Mouse (Mus musculus): Measurements from ENCODE around the gene Gpr4. TPM values are rescaled to one million over a fixed set of nuclear protein-coding genes. Genes with fewer than 3 reads are reported as not detected.
A peak's percentile ranks its signal among the peaks of the same experiment; 100 is the strongest.

Gpr4 gene
- total RNA-seq, 2 experiments from 2014 or later = 5.5 to 7.1 TPM

DNA sequence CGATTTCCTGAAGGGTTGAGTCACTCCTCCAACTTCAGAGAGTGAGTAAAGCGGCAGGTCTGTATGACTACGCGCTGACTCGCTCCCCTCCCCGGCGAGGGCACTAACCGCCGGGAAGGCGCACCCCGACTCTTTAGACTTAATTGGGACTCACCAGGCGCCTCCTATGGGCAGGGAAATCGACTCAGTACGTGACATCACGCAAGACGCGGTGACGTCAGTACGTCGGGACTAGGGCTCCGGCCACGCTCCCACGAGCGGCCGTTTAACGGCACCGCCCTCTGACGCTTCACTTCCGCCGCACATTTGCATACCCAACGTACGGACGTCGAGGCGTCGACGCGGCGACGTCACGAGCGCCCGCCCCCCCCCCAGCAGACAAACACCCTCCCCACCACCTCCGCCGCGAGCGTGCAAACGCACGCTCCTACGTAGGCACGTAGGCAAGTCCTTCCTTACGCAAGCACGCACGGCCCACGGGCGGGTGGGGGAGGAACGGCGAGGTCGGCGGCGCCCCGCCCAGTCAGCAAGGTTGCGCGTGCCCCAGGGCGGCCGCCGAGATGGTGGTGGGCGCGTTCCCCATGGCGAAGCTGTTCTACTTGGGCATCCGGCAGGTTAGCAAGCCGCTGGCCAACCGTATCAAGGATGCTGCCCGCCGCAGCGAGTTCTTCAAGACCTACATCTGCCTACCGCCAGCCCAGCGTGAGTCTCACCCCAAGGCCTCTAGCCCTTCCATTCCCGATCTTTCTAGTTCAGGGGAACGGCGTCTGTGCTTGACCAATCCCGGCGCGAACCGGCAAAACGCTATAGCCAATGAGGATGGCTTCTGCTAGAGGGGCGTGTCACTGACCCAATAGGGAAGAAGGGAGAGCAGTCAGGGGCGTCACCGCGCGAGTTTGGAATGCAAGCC, 15.8 kb downstream of the Gpr4 start, which contains the start of gene Opa3:
TSS of gene Opa3 (plus strand) at position 452 of the 910 bp plus-strand sequence.
- peak; percentile 99 to 100 for DNase-seq

DNA sequence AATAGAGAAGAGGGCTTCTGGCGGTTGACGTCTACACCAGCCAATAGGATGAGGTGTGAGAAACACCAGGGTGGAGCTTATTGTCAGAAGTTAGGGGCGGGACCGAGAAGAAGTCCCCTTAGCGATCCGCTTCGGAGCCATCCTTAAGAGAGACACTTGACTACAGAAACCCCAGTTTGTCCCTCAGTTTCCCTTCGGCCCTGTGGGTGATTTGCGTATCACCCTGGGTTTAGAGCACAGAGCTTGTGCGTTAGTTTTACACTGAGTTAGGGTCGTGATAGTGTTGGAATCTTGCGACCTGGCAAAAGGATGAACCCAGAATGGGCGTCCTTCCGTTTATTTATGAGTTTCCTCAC, 16.4 kb downstream of the Gpr4 start:
- no peak for DNase-seq

DNA sequence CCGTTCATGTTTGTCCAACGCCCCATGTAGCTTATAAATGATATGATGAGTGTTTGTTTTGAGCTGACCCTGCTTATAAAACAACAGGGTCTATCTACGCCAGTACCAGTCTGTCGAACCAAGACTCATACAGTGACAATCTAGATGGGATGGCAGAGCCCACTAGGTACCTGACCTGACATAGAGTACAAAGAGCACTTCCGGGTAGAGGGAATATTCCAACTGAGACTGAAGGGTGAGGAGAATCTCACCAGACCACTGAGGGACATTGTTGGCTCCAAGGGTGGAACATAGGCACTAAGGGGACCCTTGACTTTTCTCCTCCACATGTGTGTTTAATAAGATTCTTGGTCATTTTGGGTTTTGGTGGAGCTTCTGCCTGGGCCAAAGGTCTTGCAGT, 17.1 kb downstream of the Gpr4 start:
- no peak for DNase-seq

DNA sequence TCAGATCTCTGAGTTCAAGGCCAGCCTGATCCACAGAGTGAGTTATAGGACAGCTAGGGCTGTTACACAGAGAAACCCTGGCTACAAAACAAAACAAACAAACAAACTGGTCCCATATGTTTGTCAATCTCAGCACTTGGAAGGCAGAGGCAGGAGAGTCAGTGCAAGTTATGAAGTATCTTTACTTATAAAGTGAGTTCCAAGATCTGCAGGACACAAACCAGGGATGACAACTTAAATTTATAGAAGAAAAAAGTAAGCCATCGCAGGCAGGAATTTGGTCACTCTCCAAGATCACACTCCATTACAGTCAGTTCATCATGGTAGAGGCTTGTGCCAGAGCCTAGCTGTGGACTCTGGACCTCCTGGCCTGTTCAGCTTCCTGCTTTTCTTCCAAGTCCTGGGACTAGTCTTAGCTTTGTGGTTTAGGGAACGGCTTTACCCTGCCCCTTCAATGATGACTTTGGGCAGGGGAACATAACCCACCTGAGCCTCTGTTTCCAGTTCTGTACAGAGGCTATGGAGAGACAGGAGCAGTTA, 17.8 kb downstream of the Gpr4 start:
- no peak for DNase-seq

DNA sequence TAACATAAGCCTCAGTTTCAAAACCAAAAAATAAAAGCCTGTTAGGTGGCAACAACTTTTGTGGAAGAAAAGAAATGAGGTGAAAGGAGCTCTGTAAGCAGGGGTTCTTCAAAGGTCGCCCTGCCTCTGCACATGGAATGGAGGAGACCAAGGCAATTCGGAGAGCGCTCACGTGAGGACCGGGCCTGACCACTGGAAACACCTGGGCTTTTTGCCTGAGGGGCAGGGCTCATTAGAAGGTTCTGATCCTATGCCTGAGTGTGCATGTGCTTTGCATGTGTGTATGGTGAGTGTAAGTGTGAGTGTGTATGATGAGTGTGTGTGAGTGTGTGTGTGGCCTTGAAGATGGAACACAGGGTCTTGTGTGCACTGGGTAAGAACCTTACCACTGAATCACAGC, 18.6 kb downstream of the Gpr4 start:
- DNase-seq = no peak

DNA sequence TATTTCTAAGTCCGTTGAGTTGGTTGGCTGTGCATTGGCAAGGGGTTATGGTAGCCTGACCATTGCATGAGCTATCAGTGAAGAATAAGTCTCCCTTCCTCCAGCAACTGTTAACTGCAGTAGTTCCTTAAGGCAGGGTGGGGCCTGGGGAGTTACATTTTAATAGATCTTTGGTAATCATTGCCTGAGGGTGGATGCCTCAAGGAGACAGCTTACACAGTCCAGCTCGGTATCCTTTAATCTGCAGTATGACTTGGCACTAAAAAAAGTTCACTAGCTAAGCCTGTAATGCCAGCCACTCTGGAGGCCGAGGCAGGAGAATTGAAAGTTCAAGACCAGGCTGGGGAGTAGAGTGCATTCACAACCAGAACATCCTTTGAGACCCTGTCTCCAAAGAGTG, 19.5 kb downstream of the Gpr4 start:
- DNase-seq = no peak

DNA sequence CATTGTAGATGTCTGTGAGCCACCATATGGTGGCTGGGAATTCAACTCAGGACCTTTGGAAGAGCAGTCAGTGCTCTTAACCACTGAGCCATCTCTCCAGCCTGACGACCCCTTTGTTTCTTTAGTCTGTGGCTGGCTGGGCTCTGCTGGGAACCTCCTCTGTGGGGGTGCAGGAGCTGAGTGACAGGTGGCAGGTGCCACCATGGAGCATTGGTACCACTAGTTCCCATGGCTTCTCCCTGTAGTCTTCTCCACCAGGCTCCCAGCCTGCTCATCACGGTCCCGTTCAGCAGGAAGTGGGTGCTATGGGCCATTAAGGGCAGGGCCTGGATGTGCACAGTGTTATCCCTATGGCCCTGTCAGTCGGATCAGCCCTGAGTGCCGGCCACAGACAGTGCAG, 22.3 kb downstream of the Gpr4 start:
- no peak for DNase-seq

DNA sequence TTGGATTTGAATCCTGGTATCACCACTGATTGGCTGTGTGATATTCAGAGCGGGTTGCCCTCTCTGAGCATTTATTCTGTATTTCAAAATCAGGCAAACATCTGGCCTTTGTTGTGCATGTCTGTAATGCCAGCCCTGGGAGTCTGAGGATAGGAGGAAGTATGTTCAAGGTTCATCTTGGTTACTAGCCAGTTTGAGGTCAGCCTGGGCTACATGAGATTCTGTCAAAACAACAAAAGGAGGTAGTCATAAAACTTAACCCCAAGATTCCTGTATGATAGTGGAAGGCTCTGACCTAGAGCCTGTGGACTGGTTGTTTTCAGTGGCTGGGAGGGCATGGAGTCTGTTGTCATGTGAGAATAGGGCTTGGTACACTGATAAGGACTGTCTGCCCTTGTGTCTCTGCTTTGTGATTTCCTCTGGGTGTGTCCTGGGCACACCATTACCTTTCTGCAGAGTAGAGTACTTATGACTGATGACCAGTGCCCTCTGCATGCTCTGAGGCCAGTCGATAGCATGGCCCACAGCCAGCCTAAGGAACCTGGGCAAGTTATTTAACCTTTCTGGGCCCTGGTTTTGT, 22.8 kb downstream of the Gpr4 start:
- DNase-seq = no peak

DNA sequence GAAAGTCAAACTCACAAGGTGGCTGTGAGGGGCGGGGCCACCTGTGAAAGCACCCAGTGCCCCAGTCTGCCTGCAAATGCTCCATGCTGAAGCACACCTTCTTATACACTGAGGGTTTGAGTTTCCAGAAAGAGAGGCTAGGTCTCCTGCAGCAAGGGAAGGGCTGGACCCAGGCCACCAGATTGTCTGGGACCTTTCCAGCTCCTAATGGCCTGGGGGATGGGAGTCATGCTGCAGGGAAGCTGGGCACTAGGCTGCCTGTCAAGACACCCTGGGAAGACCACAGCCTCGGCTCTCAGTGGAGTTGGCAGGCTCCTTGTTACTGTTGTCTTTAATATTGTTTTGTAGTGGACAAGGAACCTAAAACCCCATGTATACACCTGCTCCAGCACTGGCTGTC, 24.1 kb downstream of the Gpr4 start:
- peak; percentile 64 to 70 for DNase-seq

DNA sequence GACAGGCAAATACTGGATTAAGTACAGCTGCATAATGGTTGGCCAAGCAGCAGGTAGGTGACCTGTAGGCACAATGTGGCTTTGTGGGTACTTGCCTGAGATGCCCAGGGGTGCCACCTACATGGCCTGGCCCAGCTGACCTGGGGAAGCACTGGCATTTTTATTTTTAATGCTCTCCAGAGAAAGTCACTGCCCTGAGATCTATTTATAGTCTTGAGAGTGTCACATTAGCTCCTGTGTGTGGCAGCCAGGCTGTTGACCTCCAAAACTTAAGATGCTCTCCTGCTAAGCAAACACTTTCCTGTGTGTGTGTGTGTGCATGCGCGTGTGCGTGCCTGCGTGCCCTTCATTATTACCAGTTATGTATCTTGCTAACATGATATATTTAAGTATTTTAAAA, 26.0 kb downstream of the Gpr4 start:
- peak; percentile 46 to 67 for DNase-seq

DNA sequence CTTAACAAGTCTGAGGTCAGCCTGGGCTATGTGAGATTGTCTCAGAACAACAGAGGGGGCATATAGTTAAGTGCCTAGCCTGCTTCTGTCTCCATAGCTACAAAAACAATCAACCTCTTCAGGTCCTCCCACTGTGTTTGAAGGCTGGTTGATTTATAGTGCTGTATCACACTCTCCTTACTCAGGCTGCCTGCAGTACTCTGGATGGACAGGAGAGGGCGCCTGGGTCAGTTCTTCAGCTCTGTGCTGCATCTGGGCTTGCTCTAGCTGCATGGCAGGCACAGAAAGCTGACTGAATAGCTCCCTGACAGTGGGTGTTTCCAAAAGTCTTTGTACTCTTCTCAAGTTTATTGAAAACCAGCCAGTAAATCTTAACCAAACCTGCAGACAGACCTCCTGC, 27.1 kb downstream of the Gpr4 start:
- DNase-seq = peak; percentile 87 to 97

DNA sequence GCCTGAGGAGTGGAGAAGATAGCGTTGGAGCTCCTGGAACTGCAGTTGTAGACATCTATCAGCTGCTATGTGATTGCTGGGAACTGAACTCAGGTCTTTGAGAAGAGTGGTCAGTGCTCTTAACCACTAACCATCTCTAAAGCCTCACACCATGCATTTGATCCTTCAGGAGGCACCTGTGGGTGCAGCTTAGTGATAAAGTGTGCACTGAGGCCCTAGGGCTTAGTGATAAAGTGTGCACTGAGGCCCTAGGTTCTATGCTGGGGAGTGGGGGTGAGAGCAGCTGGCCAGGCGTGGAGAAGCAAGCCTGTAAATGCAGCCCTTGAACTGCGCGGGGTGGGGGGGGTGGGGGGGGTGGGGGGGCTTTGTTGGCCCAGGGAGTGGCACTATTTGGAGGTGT, 27.6 kb downstream of the Gpr4 start:
- DNase-seq = no peak

DNA sequence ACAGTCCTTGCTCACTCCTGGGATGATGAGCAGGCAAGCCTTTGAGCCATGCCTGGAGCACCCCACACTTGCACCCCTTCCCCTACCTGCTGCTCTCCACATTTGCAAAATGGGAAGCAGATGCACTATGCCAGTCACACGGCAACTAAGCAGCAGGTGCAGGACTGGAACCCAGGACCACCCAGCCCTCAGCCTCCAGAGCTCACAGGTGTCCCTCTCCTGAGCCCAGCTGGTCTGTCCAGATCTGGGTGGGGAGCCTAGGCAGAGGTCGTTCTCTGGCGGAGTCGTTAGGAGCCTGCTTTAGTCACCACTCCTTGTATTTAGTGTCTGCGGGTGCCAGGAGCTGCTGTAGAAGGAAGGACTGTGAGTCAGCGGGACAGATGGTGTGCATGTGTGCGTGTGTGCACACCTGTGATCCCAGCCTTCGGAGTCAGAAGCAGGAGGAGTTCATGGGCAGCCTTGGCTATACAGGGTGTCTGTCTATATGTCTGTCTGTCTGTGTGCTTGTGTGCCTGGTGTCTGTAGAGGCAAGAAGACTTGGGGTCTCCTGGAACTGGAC, 28.6 kb downstream of the Gpr4 start:
- no peak for DNase-seq

DNA sequence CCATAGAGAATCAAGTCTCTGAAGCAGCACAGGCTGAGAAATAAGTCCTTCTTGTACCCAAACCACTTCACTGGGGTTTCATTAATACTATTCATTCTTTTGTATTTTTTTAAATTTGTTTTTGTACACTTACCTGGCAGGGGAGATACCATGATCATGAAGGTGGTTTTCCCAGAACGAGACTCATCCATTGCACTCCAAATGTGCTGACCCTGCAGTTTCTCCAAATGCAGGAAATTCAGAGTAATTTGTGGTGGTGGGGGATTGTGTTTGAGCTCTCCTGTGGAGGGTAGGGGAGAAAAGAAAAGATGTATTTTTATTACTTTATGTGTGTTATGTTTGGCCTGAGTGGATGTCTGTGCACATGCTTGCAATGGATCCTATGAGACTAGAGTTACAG, 29.7 kb downstream of the Gpr4 start:
- DNase-seq = no peak

DNA sequence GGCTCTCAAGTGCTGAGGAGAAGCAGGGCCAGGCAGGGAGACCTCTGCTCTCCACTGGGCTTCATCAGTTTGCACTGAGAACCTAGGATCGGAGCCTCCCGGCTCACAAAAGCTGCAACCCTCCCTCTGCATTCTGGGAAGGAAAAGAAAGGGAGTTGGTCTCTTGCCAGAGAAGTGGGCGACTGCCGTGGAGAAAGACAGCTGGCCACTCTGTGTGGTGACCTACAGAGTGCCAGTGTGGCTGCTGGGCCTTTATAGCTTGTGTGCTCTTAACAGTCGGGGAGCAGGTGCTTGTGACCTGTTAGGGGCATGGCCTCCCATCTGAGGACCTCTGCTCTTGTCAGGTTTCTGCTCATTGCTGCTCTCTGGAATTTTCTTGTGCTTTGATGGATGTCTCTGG, 31.5 kb downstream of the Gpr4 start:
- DNase-seq = no peak

DNA sequence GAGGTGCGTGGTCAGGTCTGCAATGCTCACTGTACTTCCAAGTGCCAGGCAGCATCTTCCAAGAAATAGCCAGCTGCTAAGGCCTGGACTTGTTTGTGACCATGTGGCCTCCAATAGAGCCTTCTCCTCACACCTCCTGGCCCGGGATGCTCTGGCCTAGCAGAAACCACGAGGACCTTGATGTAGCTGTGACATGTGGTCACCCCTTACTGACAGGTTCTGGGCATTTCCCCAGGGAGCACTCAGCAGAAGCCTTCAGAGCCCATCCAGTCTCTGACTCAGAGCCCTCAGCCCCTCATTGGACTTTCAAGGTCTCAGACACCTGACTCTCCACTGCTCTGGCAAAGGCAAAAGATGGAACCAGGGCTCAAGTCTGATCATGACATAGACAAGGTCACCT, 32.7 kb downstream of the Gpr4 start:
- no peak for DNase-seq

DNA sequence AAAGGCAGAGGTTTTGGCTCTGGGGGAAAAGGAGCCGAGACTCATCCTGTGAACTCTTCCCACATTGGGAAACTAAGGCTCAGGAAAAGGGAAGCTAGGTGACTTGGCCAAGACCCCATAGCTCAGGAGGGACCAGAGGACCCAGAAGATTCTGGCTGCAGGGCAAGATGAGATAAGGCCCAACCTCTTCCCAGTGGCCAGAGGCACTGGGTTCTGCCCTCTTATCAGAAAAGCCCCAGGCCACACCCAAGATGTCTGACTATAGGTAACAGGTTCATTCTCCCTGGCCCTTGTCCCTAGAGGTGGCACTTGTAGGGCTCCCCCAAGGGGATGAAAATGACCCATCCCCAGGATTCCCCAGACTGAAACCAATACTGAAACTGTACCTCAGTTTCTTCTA, 34.5 kb downstream of the Gpr4 start:
- no peak for DNase-seq

DNA sequence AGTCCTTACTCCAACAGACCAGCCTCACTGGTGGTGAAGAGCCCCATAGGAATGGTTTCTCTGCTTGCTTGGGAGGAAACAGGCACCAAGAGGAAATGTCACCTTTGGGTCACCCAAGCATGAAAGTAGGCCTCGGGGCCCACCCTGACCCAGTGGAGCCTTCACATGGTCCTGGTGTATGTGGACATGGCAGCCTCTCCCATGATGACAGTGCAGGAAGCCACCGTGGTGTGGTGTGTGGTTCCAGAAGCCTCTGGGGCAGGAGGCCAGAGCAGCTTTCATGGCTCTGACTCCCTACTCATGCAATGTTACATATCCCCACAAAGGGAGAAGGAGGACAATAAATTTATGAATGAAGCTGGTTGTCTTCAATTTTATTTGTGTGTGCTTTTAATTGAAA, 35.2 kb downstream of the Gpr4 start:
- no peak for DNase-seq

DNA sequence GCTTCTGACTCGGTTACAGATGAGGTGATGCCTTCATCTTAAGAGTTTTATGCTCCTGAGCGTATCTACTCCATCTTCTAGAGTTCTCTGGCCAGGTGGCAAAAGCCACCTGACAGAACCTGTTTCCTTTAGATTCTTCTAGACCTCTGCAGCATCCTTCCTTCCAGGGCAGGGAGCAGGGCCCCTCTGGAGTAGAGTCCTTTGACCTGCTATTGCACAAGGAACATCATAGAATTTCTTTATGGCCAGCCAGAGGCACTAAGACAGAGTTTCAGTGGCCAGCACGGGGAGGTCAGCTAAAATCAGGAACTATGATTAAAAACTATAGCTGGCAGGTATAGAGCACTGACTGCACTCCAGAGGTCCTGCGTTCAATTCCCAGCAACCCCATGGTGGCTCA, 39.7 kb downstream of the Gpr4 start:
- no peak for DNase-seq

DNA sequence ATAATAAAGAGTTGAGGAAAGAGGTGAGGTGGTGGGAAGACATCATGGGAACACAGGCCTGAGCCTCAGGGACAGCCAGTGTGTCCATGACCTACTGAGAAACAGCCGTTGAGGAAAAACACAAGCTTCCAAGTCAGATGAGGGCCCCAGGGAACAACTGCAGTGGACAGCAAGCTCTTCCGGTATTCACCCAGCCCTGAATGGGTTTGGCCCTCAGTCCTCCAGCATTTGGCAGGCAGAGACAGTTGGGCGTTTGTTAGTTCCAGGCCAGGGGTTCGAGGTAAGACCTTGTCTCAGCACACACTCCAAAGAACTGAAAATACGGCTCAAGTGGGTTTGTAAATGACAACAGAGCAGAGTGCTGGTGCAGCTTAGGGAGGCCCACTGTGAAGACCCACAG, 41.1 kb downstream of the Gpr4 start:
- DNase-seq = peak in 1 of 2 experiments; percentile 43

DNA sequence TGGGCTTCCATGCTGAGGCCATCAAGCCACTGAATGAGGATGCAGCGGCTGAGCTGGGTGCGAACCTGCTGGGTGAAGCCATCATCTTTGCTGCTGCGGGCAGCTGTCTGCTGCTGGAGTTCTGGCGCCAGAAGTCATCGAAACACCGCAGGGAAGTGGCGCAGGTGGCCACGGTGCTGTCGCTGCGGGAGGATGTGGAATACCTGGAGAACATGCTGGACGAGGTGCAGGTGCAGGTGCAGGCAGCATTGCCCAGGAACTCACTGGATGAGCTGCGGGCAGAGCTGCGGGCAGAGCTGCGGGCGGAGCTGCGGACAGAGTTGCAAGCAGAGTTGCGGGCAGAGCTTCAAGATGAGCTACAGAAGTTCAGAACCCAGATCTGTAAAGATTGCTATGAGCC, 43.1 kb downstream of the Gpr4 start:
- no peak for DNase-seq

DNA sequence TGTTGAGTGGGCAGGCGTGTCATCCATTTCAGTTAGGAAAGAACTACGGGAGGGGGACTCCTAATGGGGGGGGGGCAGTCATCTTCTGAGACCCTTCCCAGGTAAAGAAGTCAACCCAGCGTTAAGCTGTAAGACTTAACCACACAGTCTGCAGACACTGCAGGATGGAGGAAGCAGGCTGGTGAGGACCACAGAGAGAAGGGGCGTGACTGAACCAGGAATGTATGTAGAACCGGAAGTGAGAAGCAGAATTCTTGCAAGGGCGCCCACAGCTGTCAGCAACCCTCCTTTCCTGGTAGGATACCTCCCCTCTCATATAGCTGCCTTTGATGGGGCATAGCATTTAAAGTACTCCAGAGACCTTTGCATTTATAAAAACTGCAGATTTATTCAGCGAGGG, 44.2 kb downstream of the Gpr4 start:
- no peak for DNase-seq

DNA sequence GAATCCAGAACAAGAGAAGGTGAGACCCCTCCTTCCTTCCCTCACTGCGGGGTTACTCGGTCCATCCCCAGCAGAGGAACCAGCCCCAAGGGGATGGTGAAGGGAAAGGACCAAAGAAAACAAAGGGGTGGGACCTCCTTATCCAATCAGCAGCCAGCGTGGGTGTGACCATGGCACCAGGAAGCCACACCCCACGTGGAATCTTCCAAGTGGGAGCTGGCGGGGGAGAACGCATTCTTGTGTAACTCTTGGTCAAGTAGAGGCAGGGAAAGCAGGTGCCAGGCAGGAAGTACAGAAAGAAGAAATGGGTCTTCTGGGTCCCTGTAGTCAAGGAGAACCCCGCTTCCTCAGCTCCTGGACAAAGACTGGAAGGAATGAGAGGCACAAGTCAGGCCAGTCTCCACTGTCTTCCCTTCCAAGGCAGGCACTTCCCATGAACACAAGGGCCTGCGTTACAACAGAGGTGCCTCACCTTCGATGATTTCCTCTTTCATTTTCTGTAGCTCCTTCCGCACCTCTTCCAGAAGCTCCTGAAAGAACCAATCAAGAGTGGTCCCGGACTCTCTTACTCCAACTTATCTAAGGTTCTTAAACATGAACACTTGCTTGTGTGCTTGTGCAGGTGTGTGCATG, 45.2 kb downstream of the Gpr4 start:
- peak; percentile 79 to 85 for DNase-seq
